Mouse (Mus musculus): ENCODE results near the gene Odf4. TPM values are rescaled to one million over a fixed set of nuclear protein-coding genes. Genes with fewer than 3 reads are reported as not detected.
"Not testable (repeated sequence)": the region's sequence is repeated elsewhere in the genome, so short reads cannot be mapped to it uniquely, and the experiment has no call there.

Gene Odf4
- total RNA-seq (2015) (not detected in 2 replicates), total RNA-seq (2017) (not detected in 2 replicates)

DNA sequence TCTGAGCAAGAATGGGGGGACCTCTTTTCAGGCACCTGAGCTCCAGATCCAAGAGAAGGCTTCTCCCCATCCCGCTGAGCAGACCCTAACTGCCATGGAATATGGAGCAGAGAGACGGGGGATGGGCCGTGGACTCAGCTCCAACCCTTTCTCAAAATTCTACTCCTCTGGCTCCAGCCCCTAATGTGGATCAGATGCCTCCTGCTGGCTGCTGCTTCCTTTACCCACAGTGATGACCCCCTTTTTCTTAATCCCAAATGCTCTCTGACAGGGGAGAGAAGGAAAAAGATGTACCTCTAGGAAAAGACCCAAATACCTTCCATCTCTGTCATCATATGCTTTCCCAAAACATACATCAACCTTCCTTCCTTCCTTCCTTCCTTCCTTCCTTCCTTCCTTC lies at the start of gene Odf4:
TSS of gene Odf4 (minus strand) at position 101 of the 400 bp plus-strand sequence.
- no peak for ATAC-seq (replicated peaks; ENCODE audit: poor library complexity)

DNA sequence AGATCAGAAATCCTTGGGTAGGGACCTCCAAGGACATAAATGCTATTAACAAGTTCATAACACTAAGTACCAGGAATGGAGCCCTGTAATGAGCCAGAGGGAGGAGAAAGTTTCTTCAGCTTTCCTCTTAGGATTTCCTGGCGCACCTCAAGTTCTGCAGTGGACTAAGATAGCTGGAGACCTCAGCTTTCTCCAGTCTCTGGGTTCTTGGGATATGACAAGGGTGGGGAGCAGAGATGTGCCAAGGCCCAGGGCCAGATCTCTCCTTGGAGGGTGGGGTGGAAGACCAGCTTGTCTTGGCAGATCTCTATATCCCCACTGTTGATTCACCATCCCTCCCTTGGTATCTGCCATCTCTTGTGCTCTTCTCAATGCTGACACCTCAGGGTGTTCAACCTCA lies 48.7 kb upstream of the Odf4 start:
- no peak for ATAC-seq (replicated peaks; ENCODE audit: poor library complexity)

DNA sequence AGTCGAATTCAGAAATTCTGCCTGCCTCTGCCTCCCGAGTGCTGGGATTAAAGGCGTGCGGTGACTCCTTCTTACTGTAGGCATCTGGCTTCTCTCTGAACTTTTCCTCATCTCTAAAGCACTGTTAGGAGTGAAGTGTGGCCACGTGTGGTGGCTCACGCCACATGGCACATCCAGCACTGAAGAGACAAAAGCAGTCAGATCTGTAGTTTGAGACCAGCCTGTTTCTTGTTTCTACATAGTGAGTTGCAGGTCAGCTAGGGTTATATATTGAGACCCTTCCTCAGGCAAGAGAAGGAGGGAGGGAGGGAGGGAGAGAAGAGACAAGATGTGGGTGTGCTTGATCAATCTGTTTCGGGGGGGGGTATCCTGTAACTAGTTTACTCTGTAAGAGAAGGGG lies 48.2 kb upstream of the Odf4 start, which contains the start of gene Rangrf:
TSS of gene Rangrf (minus strand) at position 101 of the 400 bp plus-strand sequence.
- ATAC-seq (replicated peaks; ENCODE audit: poor library complexity): no peak

DNA sequence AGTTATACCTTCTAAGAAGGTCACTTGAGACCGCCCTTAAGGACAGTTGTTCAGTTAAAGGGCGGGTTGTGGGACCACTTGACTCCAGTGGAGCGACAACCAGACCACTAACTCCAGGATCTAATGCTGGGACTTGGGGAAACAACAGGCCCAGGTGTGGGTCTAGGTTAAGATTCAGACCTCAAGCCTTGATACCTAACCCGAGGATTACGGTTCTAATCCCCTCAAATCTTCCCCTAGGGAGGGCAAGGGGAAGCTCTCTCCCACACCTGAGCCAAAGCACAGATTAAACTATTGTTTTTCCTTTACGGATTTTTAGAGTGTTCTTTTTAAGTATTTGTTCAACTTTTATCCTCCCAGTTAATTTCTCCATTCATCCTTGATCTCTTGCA lies 47.2 kb upstream of the Odf4 start:
- no peak for ATAC-seq (replicated peaks; ENCODE audit: poor library complexity)

DNA sequence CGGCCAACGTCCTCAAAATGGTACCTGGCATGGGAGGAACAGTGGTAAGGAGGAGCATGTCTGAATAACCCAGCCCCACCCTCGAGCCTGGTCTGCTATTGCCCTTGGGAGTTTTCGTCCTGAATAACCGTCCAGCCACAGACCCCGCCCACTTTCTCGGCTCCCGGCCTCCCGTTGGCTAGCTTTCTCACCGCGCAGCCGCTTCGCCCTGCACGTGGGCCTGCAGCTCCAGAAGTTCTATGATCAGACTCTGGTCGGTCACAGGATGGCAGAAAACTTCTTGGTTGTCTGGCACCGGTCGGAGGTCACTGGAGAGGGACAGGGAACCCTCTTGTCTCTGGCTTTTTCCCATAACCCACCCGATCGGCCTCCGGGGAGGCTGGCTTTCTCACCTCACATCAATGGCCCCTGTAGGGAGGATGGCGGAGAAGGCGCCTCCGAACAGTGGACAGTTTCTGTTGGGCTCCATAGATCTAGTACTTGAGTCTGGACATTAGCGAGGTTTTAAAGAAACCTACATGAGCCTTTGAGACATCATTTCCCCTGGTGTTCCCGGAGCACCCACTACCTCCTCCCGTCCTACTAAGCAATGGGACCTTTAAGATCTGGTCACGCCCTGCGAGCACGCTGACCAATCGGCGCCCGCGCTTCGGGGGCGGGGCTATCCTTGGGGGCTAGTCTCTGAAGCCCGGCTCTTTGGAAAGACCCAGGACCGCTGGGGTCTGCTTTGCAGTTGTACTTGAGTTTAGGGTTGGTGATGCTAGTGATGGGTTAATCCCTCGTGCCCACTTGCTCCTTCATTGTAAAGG lies 46.6 kb upstream of the Odf4 start:
- ATAC-seq (replicated peaks; ENCODE audit: poor library complexity): peak; percentile 93

DNA sequence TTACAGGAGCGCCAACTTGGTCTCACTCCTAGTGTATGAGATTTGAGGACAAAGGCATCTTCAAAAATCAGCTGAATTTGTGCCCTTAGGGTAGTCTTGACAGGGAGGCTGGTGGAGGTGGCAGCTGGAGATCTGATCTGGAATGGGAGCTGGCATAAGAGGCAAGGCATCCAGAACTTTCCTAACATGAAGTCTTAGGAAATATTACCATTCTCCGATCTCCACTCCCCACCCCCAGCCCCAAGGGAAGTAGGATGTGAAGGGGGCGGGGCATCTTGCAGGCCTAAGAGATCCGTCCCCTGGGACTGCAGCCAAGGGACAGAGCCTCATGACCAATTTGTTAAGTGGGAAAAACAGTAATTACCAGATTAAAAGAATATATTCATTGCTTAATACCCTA lies 43.4 kb upstream of the Odf4 start:
- ATAC-seq (replicated peaks; ENCODE audit: poor library complexity): no peak

DNA sequence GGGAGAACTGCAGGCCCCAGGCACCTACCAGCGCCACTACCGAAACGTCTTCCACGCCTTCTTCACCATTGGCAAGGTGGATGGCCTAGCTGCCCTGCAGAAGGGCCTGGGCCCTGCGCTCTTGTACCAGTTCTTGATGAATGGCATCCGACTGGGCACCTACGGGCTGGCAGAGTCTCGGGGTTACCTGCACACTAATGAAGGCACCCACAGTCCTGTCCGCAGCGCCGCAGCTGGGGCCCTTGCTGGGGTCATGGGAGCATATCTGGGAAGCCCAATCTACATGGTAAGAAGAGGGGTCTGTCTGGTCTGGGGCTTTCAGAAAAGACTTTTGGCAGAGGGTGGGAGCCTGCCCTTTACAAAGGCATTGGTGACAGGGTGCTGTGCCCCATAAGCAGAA lies 41.9 kb upstream of the Odf4 start:
- ATAC-seq (replicated peaks; ENCODE audit: poor library complexity): no peak

DNA sequence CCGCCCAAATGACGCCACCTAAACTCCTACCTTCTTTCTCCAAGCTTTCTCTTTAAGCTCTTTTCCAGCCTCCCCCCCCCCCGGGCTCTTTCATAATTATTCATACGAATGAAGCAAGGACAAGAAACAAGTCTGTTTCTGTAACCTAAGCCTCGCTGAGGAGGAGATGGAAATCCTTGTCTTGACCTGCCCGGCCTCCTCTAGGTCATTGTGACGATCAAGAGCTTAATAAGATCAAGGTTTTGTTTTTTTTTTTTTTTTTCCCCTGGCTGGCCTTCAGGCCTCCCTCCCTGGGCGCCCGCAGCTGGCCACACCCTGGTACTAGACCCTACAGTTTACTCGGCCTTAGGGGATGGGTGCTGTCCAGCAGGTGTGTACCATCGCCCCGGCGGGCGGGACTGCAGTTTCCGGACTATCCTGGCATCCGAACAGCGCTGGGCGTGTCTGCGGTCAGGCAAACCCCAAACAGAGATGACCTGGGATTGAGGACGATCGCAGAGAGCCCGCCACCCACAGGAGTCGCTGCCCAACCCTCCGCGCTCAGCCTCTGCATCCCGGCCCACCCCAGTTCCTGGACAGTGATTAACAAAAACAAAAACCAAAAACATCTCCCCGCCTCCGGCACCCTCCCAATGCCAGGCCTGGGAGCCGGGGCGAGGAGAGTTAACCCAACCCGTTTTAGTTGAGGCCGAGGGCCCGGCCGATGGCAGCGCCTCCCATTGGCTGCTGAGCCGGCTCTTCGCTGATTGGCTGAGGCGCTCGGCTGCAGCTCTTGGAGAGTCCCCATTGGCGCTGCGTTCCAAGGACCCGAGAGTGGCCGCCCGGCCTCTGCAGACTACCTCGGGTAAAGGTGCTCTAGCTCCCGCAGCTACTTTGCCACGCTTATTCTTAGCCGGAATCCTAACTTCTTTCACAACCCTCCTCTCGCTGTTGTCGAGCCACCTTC lies 40.7 kb upstream of the Odf4 start, which contains the start of gene Slc25a35:
TSS of gene Slc25a35 (plus strand) at position 795 of the 946 bp plus-strand sequence.
- peak; percentile 92 for ATAC-seq (replicated peaks; ENCODE audit: poor library complexity)

DNA sequence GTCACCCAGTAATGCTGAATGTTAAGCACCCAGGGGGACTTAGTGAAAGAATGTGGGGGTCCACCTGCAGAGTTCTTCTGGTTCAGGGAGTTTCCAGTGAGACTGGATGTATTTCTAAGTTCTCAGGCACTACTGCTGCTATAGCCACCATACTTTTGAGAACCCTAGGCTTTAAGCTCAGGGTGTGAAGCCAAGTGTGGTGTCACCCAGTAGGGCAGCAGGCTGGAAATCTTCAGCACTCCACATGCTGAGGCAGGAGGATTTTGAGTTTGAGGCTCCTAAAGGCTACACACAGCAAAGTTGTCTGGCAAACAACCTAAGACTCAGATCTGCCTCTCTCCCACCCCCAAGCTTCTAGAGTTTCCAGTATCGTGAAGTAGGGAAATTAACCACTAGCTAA lies 39.7 kb upstream of the Odf4 start:
- ATAC-seq (replicated peaks; ENCODE audit: poor library complexity): no peak

DNA sequence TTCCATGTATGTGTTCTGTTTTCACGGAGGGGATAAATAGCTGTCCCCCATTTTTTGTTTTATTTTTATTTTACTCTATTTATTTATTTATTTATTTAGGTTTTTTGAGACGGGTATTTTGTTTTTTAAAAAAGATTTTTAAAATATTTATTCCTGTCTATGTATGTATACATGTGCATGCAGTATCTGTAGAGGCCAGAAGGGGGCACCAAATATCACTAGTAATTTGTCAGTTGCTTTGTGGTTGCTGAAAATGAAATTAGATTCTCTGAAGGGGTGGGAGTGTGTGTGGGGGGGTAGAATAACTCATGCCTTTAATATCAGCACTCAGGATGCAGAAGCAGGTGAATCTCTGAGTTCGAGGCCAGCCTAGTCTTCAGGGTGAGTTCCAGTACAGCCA lies 39.0 kb upstream of the Odf4 start:
- peak; percentile 51 for ATAC-seq (replicated peaks; ENCODE audit: poor library complexity)

DNA sequence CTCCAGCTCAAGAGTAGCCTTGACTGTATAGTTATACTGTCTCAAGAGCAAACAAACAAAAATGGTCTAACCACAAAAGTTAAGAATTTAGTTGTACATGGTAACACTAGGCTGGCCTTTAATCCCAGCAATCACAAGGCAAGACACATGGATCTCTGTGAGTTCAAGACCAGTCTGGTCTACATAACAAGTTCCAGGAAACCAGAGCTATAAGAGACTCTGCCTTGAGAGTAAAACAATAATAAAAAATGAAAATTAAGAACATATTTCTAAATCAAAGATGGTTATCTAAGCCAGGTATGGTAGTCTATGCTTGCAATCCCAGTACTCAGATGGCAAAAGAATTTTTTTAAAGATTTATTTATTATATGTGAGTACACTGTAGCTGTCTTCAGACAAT lies 38.2 kb upstream of the Odf4 start:
- ATAC-seq (replicated peaks; ENCODE audit: poor library complexity): no peak

DNA sequence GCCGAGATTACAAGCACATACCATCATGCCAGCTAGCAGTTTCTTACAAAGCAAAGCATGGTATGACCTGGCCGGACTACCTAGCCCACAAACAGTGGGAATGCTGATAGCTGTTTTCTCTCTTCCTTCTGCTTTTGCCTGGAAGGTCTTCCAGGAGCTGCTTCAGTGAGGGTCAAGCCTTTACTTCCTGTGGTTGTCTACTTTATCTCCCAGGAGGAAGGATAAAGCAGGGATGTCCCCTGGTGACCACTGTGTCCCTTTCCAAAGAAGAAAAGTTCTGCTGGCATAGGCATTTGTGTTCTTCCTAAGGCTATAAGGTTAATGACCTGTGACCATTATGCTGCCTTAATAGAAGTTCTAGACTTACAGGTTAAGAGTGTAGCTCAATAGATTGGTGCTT lies 36.5 kb upstream of the Odf4 start:
- no peak for ATAC-seq (replicated peaks; ENCODE audit: poor library complexity)

DNA sequence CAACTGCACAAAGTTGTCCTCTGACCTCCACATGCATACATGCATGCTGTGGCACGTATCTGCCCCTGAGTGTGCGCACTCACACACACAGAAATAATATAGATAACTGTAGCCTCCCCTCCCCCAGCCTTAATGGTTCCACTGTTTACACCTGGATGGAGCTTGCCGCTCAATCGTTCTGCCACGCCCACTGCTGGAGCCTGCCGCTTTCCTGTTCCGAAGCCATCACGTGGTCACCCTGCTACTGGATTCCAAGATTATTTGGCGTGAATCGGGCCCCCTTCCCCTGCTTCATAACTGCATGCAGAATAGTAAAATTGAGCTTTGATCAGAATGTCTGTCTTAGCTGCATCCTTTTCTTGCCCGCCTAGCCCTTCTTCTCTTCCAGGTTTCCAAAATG lies 35.3 kb upstream of the Odf4 start:
- ATAC-seq (replicated peaks; ENCODE audit: poor library complexity): not testable (repeated sequence)

DNA sequence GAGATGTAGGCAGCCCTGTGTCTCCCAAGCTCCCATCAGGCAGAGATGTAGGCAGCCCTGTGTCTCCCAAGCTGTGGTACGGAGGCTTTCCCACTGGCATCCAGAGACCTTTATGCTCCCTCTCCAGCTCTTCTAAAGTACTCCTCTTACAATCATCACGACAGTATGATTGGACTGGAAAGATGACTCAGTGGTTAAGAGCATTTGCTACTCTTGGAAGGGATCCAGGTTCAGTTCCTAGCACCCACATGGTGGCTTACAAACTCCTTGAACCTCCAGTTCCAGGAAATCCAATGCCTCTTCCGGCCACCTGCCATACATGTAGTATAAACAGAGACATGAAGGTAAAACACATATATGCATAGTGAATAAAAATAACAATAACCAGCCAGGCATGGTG lies 34.7 kb upstream of the Odf4 start:
- ATAC-seq (replicated peaks; ENCODE audit: poor library complexity): no peak

DNA sequence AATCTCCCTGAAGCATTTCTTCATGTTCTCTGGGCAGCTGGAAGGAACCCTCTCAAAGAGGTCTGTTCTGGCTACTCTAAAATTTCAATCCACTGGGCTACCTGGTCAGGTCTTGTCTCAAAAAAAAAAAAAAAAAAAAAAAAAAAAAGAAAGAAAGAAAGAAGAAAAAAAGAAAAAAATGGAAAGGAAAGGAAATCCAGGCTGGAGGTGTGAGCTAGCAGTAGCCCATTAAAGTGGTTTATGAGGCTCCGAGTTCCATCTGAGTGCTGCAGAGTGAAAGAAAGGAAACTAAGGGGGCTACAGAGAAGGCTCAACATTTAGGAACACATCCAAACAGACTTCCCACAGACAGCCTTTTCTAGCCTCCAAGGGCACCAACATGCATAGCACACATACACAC lies 31.1 kb upstream of the Odf4 start:
- no peak for ATAC-seq (replicated peaks; ENCODE audit: poor library complexity)

DNA sequence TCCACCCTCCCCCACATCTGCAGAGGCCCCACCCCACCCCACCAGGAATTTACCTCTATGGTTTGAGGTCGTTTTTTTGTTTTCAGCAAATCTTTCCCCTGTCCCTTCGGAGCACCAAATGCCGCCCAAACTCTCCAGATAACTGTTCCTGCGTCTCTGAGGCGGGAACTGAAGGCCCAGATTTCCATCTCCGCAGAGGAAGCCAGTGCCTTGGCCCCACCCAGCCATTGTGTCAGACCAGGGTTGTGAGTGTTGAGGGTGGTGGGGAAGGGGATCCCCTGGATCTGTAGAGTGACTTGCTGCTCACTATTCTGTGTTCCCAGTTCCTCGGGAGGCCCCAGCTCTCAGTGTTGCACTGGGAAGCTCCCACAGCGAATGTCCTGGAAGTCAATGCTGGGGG lies 30.4 kb upstream of the Odf4 start, which contains the start of gene Arhgef15:
TSS of gene Arhgef15 (minus strand) at position 173 of the 400 bp plus-strand sequence.
- no peak for ATAC-seq (replicated peaks; ENCODE audit: poor library complexity)

DNA sequence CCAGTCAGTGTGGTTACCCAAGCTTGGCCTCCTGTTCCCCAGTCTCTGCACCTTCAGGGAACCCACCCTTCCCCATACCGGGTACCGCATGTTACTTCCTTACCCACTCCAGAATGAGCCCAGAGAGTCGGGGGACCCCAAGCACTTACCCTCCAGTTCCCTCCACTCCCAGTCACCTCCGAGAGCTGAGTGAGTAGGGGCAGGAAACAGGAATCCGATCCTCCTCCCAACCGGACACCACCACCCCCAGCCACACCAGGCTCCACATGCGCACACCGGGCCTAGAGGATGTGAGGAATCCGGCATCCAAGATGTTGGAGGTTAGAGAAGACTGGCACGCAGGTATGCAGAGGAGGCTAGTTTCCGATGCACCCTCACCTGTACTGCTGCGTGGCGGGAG lies 29.8 kb upstream of the Odf4 start:
- ATAC-seq (replicated peaks; ENCODE audit: poor library complexity): no peak

DNA sequence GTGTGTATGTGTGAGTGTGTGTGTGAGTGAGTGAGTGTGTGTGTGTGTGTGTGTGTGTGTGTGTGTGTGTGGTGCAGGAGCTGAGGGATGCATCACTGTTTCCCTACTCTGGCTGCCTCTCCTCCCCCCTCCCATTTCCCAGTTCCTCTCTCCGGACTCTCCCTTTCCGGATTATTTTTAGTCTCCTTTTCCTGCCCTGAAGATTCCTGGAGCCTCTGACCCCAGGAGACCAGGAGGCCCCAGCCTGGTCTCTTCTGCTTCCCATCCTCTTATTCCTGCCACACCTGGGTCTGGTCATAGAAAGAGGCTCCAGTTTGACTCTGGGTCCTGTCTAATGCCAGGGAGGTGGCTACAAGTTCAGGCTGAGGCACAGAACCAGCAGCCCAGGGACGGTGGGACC lies 29.2 kb upstream of the Odf4 start:
- no peak for ATAC-seq (replicated peaks; ENCODE audit: poor library complexity)

DNA sequence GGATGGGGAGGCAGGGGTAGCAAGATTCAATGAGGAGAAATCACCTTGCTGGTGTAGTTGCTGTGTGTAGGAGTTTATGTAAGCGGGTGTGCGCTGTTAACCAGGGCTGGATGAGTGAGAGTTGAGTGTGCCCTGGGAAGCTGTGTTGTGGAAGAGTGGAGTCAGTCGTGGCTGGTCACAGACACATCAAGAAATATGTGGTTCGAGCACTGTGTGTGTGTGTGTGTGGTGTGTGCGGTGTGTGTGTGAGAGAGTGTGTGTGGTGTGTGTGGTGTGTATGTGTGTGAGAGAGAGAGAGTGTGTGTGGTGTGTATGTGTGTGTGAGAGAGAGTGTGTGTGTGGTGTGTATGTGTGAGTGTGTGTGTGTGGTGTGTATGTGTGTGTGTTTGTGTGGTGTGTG lies 28.6 kb upstream of the Odf4 start:
- ATAC-seq (replicated peaks; ENCODE audit: poor library complexity): no peak

DNA sequence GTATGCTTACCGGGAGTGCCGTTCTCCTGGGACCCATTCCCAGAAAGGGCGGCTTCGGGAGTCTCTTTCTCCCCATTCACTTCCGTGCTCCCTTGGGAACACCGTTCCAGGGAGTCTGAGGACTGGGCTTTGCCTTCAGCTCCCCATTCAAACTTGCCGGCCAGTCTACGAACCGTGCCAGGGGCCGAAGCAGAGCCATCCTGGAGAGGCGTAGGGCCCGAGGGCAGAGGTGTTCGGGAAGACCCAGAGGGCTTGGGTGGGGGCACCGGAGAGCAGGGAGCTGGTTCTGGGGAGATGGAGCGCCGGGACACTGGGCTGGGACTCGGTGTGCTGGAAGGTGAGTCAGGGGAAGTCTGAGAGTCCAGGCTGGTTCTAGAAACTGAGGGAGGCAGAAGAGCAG lies 27.5 kb upstream of the Odf4 start:
- ATAC-seq (replicated peaks; ENCODE audit: poor library complexity): 0 out of 2 replicates have a peak, but pooled peaks have one; percentile 31

DNA sequence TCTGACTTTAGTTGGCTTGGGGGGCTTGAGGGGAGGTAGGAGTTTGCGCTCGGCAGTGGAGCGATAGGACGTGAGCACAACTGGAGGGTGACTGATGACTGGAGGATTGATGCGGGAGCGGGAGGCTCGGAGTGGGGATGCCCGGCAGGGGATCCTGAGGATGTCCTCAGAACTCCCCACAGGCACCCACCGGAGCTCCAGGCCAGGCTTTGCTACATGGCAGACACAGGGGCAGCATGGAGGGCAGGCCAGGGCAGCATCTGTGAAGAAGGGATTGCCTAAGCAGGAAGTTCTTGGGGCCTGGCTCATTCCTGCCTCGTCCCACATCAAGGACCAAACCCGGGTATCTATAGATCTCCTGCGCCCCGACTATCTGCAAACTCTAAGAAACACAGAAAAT lies 27.0 kb upstream of the Odf4 start:
- ATAC-seq (replicated peaks; ENCODE audit: poor library complexity): no peak

DNA sequence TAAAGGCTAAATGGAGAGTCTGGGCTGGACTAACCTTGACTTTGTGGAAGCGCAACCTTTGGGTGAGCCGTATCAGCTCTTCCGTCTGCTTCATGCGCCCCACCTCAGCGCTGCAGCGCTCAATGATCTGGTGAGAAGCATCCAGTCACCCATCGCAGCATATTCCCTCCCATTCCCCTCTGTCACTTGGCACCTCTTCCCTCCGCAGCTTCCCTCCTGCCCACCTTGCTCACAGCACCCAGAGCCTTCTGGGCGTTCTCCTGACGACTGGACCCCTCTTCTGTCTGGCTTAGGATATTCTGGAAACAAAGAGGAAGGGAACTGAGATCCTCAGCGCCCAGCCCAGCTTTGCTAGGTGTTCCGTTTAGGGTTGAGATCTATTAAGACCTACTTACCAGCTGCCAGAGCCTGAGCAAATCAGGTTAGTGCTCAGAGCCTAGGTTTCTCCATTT lies 20.7 kb upstream of the Odf4 start:
- no peak for ATAC-seq (replicated peaks; ENCODE audit: poor library complexity)
